Mouse (Mus musculus) R1 (cell line): ENCODE measurements at regions not wholly inside any gene's neighbourhood (a gene's known extent, or its start where the extent isn't known, plus 50 kb on each side); places are given as distances from the start of the nearest gene placed in this dataset.
A peak's percentile ranks its signal among the peaks of the same experiment; 100 is the strongest.

Experiments used
- DNase-seq: peaks from one replicate; pipeline ENCODE4 v3.0.0-alpha.2; 2018; ENCODE audit warnings: low read depth, low spot score

GRCm38 (mm10) chr10:118049330-118049729, 92.3 kb upstream of the Mdm1 start:
- DNase-seq: no peak

GRCm38 (mm10) chr10:118050152-118050641, 91.4 kb upstream of the Mdm1 start:
- DNase-seq: no peak

GRCm38 (mm10) chr10:118052042-118052441, 89.6 kb upstream of the Mdm1 start:
- no peak for DNase-seq

- DNase-seq: peak; percentile 63
Observed at GRCm38 (mm10) chr10:118052477-118052876, 89.1 kb upstream of the Mdm1 start.

GRCm38 (mm10) chr10:118053037-118053436, 88.6 kb upstream of the Mdm1 start:
- no peak for DNase-seq

GRCm38 (mm10) chr10:118056789-118057271, 84.8 kb upstream of the Mdm1 start:
- DNase-seq: no peak

- DNase-seq: no peak
Observed at GRCm38 (mm10) chr10:118057516-118057915, 84.1 kb upstream of the Mdm1 start.

- DNase-seq: no peak
Observed at GRCm38 (mm10) chr10:118064816-118065216, 76.8 kb upstream of the Mdm1 start.

- peak; percentile 79 for DNase-seq
Observed at GRCm38 (mm10) chr10:118076341-118076740, 65.3 kb upstream of the Mdm1 start.

GRCm38 (mm10) chr10:118081636-118082166, 59.9 kb upstream of the Mdm1 start:
- DNase-seq: no peak

- DNase-seq: no peak
Observed at GRCm38 (mm10) chr10:118083035-118083720, 58.4 kb upstream of the Mdm1 start.

GRCm38 (mm10) chr10:118083721-118084075, 57.9 kb upstream of the Mdm1 start:
- no peak for DNase-seq

- DNase-seq: no peak
Observed at GRCm38 (mm10) chr10:118085046-118085983, 56.3 kb upstream of the Mdm1 start.

- DNase-seq: no peak
Observed at GRCm38 (mm10) chr10:118087570-118088340, 53.9 kb upstream of the Mdm1 start.

- DNase-seq: no peak
Observed at GRCm38 (mm10) chr10:118088499-118088898, 53.1 kb upstream of the Mdm1 start.

GRCm38 (mm10) chr10:118089879-118090278, 51.7 kb upstream of the Mdm1 start:
- DNase-seq: no peak

GRCm38 (mm10) chr10:118091476-118091875, 50.1 kb upstream of the Mdm1 start:
- DNase-seq: no peak
